Mouse (Mus musculus) erythroid progenitor cell, adult 5-6 weeks (primary cell): ENCODE measurements around the gene Bckdk. TPM values are rescaled to one million over a fixed set of nuclear protein-coding genes. Genes with fewer than 3 reads are reported as not detected.
"Not testable (repeated sequence)": the region's sequence is repeated elsewhere in the genome, so short reads cannot be mapped to it uniquely, and the experiment has no call there.

Source experiments
- ATAC-seq: replicated peaks from 2 replicates; pipeline ENCODE4 v1.8.0; 2016; ENCODE audit warnings: moderate number of reproducible peaks, mild to moderate bottlenecking, moderate TSS enrichment, inconsistent platforms; ENCODE audit not compliant: poor library complexity, low FRiP score, severe bottlenecking
- total RNA-seq, 2 experiments: library from RNA; stranded (forward) in 1 of 2; stranded (reverse) in 1 of 2; fragments of 150-400 nt in 1 of 2; fragments of 186-747, 209-891 nt in 1 of 2; gene quantifications; 2 replicates each; pipeline versions ENCODE4 v1.2.3 to v1.2.4; 2015 to 2017; ENCODE audit warnings: low replicate concordance in 2 of 2

Bckdk gene
- total RNA-seq, 2 experiments from 2014 or later: 9.7 to 58.7 TPM

DNA sequence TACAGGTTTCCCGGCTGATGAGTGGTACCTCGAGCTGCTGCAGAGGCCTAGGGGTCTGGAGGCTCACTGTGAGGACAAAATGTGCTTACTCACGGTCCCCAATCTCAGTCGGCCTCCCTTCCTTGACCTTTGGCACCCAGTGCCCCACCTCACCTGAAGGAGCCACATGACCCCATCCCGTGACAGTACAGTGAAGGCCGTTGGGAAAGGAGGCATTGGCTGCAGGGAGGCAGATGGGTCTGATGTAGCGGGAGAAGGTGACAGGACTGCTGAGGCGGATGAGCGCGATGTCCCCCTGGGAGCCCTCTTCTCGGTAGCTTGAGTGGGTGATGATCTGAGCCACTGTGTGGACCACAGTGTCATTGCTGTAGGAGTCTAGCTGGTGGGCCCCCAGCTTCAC is 23.0 kb downstream of the Bckdk start:
- no peak for ATAC-seq

DNA sequence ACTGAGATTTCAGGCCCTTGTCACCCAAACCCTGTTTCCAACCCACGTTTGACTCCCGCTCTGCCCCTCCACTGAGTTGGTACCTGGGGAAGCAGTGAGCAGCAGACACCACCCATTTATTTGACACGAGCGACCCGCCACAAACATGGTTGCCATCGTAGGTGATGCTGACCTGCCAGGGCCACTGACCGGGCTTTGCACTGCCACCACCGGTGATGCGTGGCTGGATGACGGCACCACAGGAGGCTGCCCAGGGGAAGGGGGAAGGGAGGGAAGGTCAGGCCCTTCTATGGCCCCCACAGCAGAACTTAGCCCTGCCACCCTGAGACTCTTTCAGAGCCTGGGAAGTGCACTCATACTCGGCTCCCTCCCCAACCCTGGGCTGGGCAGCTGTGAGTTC is 23.8 kb downstream of the Bckdk start:
- no peak for ATAC-seq

DNA sequence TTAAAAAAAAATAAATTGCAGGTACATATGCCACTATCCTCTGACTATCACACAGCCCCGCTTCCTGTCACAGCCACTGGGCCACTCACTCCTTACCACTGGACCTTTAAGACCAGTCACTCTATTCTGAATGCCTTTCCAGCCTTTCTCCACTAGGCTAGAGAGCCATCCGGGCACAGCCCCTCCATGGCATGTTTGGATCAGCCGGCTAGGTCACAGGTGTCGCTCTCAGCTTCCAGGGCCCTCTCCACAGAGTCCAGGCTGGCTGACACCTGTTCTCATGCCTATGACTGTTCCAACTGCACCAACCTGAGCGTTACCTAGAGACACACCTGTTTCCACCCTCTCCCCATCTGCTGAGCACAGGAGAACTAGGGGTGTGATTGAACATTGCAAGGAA is 24.7 kb downstream of the Bckdk start:
- ATAC-seq: no peak

DNA sequence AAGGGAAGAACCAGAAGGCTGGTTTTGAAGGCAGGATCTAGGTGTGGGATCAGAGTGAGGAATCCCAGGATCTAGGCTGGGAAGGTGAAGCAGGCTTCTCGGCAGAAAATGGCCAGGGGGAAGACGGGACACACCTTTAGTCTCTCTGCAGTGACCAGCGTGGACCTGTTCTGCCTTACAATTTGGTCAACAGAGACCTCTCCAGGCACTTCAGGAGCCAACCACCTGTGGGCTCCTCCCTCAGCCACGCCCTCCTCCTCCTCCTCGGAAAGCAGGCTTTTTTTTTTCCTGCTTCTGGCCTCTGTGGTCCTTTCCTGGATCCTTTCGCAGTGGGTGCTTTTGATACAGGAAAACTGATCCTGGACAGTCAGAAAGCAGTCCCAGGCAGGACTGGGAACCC is 26.0 kb downstream of the Bckdk start, which contains the start of gene Prss8:
Gene Prss8 (minus strand): TSS at position 182 of the 400 bp plus-strand sequence.
- ATAC-seq: no peak

DNA sequence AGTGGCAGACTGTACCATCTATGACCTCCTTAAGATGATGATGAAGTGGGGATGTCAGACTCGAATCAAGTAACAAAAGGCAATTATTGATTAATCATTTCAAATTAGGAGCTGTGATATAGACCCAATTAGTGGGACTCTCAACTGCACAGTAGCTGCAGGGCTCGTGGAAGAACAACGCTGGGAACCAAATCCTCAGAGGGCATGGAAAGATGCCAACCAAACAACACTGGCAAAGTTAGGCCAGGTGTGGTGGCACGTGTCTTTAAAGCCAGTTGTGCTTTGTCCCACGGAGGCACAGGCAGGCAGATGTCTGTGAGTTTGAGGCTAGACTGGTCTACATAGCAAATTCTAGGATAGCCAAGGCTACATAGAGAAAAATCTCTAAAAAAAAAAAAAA is 26.8 kb downstream of the Bckdk start:
- no peak for ATAC-seq

DNA sequence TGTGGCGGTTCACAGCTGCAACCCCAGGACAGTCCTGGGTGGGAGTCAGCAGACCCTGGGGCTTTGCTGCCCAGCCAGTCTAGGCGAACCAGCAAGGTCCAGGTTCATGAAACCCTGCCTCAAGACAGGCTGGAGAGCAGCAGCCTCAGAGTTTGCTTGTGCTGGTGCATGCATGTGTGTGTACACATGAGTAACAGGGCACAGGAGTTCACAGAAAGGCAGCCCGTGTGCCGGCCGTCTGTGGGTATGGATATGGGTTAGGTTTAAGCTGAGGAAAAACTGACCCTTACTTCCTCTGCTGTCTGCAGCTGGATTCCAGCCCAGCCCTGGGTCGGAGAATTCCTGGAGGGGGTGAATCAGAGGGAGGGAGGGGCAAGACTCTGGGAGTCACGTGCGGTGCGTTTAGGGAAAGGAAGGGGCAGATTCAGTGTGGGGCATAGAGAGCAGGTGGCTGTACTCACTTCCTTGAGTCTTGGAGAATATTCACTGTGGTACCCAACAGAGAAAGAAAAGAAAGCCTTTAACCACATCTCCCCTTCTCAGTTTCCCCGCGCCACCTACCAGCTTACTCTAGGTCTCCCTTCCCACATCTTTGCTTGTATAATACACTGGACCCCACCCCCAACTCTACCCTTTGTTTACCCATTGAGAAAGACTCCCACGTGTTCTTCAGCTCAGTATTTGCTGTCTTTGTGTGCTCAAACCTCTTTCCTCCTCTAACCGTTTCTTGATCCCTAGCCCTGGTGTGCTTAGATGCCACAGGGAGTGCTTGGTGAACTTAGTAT is 27.7 kb downstream of the Bckdk start:
- ATAC-seq: no peak

DNA sequence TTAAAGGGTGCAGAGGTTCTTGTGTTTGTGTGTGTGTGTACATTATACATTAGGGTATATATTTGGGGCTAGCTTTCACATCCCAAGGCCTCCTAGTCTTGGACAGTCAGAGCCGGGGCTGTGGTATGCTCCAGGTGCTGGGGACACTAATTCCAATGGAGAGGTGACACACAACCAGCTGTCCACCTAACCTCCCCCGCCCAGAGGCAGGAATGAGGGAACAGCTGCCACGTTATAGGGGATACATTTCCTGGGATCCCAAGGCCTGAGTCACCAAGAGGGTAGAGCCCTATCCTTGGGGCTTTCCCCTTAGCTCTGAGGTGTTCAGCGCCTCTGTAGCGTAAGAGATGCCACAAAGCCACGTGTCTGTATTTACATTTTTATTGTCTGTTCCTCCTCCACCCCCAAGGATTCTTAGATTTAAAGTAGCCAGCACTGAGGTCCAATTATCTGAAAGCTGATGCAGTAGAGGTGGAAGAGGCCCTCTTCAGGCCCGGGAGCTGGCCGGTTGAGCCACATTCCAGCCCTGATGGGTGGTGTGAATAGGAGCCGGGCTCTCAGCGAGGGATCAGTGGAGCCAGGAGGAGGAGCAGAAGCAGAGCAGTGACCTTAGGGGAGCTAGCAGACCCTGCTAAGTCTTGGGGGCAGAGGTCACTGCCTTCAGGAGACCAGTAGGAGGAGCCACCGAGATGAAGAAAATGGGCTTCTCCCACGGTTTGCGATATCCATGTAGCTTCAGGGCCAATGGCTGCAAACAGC is 28.6 kb downstream of the Bckdk start:
- no peak for ATAC-seq

DNA sequence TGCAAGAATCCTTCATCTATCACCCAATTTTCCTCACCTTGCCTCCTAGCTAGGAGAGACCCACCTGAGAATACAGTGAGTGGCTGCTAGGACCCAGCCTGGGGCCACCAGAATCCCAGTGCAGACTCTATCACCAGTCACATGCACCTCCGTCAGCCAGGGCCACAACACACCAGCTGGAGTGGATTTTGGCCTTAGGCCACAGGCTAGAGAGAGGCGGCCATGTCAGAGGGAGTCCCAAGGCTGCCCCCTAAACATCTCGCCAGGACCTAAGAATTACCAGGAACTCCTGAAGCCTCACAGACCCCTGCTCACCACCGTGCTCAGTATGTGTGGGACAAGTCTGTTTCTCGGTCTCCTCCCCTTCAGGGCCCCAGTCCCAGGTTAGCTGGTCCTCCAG is 30.2 kb downstream of the Bckdk start:
- no peak for ATAC-seq

DNA sequence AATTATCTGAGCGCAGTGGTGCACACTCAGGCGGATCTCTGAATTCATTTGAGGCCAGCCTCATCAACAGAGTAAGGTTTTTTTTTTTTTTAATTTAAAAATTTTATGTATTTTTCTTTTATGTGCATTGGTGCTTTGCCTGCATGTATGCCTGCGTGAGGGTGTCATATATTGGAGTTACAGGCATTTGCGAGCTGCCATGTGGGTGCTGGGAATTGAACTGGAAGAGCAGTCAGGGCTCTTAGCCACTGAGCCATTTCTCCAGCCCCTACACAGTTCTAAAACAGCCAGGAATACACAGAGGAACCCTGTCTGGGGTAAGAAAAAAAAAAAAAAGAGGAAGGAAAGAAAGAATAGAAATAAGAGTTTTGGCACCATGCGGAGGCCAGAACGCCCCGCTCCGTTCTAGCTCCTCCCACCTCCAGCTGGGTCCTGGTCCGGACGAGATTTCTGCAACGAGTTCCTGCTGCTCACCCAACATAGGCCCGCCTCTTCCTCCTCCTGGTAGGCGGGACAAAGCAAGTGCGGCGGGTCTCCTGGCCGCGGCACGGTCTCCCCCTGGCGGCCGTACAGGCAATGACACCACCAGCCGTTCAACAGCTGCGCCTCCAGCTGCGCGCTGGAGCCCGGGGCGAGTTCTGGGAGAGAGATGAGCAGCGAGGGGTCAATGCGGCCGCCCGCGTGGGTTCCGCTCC is 31.3 kb downstream of the Bckdk start:
- ATAC-seq: peak; percentile 98

DNA sequence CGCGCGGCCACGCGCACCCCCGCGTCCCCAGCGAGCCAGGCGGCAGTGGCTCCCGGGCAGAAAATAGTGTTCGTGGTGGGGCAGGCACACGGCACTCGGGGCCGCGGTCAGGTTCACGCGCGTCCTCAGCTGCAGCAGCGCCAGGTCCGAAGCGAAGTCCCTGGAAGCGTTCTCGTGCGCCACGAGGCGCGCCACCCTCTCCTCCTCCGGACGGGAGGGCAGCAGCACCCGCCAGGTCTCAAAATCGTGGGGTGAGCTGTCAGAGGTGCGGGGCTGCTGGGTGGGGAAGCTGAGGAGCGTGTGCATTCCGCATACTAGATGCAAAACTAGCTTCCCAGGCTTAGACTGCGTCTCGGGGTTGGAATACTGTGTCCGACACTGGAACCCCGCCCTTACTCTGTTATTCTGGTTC is 31.9 kb downstream of the Bckdk start:
- 0 out of 2 replicates have a peak, but pooled peaks have one; percentile 4 for ATAC-seq

DNA sequence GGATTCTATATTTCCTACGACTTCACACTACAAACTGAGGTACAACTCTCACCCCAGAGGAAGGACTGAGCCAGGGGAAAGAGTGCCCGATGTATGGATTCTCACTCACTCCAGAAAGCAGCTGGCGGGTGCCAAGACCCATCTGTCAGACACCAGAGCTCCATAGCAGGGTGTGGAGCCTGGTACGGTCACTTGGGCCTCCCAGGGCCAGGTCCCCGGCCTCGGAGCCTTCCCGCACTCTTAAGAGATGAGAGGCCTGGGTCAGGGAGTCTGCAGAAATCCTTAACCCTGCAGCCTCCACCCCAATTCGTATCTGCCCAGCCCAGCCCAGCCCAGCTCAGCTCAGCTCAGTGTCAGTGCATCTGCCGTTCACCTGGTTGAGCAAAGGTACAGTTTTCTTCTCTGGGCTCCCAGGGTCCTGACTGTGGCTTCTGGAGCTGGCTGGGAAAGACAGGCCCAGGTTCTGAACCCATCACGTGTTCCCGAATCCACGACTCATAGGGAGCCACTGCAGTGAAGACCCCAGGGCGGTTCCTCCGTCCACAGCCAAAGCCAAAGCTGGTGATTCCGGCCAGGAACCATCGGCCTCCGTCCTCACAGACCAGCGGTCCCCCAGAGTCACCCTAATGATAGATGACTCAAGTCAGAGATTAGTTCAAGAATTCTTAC is 32.5 kb downstream of the Bckdk start:
- no peak for ATAC-seq

DNA sequence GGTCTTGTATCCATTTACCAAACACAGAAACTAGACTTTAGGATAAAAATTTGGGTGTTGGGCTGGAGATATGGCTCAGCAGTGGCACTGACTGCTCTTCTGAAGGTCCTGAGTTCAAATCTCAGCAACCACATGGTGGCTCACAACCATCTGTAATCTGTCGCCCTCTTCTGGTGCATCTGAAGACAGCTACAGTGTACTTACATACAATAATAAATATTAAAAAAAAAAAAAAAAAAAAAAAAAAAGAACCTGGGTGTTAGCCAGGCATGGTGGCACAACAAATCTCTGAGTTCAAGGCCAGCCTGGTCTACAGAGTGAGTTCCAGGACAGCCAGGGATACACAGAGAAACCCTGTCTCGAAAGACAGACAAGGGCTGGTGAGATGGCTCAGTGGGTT is 38.2 kb downstream of the Bckdk start:
- ATAC-seq: not testable (repeated sequence)

DNA sequence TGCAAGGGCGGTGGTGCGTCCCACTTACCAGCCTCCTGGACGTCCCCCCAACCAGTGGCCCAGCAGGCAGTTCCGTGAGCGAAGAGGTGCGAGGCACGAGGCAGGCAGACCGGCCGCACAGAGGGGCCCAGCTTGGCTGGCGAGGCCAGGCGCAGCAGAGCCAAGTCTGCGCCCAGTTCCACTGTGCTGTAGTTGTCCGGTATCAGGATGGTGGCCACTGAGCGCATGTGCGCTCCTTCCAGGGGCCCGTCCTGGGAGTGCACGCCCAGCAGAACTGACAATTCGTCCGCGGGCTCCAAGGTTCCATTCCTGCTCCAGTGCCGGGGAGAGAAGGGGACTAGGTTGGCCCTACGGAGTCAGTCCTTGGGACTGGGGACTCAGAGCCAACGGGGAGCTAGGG is 40.7 kb downstream of the Bckdk start:
- ATAC-seq: no peak

DNA sequence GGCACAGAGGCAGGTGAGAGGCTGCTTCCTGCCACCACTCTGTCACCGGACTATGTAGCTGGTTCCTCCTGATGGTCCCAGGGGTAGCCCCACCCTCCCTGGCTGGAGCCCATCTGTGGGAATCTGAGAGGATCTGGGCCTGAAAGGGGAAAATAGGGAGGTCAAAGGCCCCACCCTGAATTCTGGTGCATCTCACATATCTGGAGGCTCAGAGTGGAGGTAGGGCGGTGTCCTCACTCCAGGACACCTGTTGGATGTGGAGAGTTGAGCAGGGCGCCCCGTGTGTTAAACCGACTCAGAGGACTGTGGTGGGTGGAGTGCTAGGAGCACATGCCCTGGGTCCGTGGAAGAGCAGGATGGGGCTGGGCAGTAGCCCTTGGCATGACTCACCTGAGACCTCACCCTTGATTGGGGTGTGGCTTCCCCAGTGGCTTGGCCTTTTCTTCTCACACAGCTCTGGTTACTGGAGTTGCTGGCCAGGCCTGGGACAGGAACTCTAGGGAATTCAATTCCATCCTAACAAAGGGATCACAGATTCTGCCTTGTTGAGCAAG is 42.7 kb downstream of the Bckdk start, which contains the start of gene Prss36:
Gene Prss36 (minus strand): TSS at position 256 of the 554 bp plus-strand sequence.
- ATAC-seq: no peak

DNA sequence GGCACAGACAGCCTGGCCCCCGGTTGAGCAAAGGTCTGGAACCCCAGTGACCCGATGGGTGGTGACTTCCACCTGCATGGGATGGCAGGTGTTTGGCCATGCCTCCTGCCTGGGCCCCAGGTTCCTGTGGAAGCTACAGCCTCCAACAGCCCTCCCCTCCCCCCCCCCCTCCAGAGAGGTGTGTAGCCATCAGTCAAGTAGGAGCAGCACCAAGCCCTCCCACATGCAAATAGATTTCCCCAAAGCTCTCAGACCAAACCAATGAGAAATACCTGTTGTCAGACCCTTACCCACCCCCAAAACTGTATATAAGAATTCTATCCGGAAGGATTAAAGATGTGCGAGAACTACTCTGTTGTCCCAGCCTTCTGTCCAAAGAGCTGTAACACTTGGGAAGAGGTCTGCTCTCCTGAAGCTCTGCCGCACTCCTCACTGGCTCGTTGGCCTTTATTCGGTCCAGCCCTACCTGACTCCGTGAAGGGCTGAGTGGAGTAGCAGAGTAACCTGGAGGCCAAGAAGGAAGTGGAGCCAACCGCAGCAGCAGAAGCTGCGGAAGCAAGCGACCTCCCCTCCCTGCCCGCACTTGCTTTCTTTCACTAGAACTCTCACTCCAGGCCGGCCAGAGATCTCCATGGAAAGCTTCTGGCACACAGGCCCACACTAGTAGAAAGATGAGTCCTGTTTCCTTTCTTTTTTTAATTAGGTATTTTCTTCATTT is 49.1 kb downstream of the Bckdk start:
- ATAC-seq: no peak

DNA sequence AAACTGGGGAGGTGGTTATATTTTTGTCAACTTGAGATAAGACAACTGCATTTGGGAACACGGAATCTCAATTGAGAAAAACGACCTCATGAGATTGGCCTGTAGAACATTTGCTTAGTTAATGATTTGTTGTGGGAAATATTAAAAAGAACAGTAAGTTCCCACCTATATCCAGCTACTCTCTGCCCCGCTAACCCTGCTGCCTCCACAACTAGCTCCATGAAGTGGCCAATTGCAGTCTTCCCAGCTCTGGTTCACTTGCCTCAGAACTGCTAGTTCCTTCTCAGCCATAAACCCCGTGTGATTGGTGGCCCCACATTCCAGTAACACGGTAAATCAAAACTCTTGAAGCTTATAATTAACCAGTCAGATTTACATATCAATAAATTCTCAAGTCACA is 55.5 kb downstream of the Bckdk start:
- no peak for ATAC-seq
